Mouse (Mus musculus): ENCODE data around the gene Vtcn1.

The Vtcn1 gene

DNA sequence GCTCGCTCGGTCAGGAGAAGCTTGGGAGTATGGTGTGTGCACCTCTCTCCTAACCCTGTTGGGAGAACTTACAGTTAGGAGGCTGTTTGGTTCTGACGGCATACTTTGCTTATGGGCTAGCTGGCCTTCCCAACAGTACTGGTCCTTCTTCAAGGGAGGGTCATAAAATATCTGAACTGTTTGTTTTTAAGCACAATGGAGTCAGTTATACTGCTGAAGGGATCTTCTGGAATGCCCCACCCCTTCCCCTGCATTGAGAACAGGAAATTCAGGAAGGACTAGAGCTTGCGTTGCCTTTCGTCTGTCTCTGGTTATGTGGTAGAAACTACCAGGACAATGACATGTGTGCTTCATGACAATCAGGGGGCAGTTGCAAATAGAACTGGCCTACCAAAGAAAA is 31.9 kb downstream of the Vtcn1 start:
- no peak for DNase-seq

DNA sequence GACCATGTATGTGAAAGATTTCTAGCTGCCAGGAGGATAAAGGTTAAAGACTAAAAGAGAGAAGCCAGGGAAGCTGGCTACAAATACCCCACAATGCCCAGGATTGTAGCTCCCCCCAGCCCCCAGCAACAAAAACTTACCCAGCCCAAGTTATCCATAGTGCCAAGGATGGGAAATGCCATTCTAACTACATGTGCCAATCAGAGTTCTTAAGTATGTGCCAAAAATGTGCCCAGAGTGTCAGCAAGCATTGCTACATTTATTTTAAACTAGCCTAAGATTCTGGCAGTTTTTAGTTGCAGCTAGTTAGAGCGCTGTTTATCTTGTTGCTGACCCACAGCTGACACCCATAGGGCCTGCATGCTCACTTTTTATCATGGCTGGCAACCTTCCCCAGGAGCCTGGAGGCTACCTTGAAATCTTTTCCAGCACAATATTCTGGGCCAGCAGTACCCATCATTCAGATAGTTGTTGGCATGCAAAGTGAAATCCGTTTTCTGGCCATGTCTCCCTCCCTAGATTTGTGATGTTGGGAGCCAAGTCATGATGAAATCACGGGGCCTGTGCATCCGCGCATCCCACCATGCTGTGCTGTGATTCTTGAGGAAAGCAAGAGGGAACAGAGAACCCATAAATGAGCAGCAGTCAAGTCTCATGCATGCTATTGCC is 33.2 kb downstream of the Vtcn1 start:
- no peak for DNase-seq

DNA sequence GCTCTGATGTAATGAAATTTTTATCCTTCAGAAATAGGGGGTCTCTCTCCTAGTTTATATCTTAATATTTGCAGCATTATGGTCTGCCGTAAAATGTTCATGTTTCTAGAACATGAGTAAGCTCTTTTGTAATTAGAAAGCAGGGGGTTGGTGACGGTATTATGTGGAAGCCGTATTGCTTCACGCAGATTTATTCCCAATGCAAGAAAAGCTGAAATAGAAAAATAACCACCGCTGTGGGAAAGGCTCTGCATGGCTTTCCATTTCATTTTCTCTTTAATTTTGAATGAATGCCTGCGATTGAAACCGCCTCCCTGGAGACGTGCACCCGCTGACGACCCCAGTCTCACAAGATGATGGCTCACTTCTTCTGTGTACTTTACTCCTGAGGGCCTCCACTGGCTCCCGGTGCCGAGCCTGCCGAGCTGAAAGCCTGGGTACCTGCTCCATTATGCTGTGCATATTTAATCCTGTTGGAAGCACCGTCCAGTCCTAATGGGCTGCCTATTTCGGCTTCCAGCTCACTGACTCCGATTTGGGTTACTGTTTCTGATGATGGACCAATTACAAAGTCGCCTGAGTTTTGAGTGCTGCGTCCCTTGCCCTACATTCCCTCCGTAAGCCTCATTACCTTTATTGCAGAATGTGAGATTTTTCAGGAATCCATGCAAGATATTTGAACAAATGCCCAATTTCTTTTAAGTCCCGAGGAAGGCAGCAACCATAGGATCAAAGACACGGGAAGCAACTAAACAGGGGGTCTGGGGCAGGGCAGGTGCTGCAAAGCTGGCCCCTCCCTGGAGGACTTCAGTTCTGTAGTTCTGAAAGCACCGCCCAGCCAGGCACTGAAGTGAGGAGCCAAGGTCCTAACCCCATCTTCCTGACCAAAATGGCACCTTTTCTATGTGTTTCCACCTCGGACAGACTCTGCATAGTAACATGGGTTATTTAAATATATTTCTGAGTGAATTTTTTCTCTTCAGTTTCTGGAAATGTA is 36.3 kb downstream of the Vtcn1 start:
- no peak for DNase-seq

DNA sequence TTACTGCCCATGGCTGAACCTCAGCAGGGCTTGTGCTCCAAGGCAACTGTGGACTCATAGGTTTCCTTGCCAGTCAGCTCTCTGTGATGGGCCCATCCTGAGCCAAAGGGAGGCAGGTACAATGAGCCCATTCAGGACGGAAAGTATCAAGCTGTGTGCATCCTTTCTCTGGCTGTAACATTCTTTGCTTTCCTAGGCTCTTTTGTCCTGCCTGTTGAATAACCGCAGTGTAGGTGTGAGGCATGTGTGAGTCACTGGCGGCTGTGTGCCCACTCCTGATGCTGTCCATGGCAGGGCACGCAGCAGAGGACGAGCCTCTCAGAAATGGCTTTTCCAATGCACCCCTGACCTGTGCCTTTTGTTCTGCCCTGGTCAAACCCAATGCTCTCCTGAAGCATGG is 41.7 kb downstream of the Vtcn1 start:
- DNase-seq = no peak

DNA sequence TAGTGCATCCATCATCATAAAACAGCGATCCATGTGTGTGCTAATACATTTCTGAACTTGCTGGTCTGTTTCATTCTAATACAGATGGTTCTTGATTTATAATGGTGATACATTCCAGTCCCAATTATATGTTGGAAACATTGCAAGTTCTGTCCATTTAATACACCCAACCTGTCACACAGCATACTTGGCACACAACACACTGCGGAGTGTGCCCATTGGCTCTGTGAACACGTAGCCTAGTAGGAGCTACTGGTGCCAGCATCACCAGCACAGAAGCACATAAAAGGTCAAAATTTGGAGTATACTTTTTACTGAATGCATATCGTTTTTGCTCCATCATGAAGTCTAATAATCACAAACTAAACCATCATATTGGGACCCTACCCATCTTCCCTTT is 51.8 kb downstream of the Vtcn1 start:
- no peak for DNase-seq

DNA sequence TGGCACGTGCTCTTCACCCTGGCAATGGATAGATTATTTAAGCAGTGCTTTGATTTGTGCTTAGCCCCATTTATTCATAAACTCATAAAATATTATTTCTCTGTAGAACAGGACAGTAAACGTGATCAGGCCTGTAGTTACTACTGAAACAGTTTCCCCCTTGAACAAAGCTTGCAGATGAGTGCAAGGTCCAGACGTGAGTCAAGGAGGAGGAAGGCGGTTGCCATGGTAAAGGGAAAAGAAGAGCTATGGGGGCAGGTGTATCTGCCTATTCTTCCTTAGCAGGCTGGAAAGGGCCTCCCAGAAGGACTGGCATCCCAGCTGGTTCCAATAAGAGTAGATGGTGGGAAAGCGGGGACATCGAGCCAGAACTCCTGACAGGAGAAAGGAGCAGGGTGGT is 56.1 kb downstream of the Vtcn1 start:
- DNase-seq = no peak

DNA sequence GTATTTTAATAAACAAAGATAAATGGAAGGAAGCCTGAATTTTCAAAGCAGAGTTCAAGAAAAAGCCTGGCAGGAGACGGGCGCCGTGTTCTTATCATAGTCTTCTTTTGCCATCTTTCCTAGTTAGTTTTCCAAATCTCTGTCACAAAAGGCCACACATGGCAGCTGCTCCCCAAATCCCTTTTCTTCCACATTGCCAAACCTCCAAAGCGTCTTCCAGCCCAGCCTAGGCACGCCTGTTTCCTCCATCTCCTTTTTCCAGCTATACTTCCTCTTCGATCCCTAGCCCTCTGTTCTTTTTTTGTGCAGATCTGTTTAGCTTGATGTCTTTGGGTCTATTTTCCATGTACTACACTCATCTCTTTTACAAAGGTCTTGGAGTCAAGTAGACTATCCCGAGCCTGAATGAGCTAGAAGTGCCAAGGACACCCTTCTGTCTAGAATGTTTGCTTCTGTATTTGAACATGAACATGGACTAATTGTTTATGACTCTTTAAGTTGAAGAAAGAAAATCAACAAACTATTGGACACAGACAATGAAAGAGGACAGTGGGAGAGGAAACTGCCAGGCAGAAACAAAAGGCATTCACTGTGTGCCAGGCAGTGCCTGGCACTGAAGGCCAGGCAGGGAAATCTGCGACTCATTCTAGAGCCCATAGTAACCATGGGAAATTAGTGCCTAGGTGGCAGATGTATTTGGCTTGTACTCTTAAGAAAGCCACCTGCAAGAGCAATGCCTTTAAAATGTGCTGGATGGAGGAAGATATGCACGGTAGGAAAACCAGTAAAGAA is 56.8 kb downstream of the Vtcn1 start:
- no peak for DNase-seq

DNA sequence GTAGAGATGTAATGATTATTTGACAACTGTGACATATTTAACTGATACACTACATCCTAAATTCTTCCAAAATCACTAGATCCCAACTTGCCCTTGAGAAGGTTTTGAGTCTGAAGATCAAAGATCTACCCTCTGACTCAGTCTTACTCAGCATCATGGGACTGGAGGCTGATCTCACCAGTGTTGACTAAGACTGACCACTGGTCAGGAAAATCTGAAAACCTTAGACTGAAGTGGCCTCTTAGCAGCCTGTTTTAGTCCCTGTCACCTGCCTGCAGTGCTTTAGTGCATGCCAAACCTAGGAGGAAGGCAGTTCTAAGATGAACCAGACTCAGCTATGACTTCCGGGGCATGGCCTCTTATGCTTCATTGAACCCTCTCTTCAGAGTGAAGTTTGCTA is 64.0 kb downstream of the Vtcn1 start:
- no peak for DNase-seq

DNA sequence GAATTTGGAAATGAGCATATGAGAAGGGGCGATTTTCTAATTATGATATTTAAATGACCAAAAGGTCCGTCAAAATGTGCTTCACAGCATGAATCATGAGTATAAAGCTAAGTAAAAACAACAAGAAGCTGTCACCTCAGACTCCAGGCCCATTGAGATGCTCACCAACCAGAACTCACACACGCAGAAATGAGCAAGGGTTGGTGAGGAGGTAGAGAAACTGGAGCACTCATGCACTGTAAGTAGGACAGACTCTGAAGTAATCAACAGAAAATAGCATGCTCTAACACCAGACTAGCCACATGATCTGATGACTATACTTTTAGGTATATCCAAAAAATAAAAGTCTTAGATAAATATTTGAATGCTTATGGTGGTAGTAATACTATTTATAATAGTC is 65.1 kb downstream of the Vtcn1 start:
- DNase-seq = no peak

DNA sequence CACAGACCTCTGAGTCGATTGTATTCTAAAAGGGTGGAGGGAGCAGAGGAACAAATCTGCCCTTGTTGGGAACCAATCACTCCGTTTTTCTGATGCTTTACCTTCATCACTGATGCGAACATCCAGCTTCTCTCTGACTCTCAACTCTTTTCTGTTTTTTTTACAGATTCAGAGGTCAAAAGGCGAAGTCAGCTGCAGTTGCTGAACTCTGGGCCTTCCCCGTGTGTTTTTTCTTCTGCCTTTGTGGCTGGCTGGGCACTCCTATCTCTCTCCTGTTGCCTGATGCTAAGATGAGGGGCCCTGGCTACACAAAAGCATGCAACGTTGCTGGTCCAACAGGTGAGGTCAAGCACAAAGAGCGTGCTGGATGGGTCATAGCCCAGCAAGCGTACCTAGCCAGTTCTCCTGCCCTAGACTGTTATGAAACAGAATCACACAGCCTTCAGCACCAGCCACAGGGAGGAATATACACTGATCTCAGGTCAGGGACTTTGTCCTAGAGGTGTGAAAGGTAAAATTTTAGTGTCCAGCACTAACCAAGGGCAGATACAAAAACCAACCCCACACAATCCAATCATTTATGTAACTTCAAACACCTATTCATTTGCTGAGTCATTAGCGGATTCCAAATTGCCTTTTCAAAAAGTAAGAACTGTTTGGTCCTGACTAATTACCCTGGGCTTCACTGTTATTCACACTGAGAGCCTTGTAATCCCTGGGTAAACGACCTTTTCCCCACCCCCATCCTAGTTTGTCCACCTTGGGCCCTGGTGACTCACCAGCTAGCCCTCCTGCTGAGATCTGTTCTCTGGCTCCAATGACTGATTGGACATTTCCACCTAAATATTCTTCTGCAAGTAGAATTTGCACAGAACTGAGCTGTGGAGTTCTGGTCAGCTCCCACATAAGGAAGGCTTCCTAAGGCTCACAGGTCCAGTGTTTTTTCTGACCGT is 67.4 kb downstream of the Vtcn1 start:
- DNase-seq = no peak

DNA sequence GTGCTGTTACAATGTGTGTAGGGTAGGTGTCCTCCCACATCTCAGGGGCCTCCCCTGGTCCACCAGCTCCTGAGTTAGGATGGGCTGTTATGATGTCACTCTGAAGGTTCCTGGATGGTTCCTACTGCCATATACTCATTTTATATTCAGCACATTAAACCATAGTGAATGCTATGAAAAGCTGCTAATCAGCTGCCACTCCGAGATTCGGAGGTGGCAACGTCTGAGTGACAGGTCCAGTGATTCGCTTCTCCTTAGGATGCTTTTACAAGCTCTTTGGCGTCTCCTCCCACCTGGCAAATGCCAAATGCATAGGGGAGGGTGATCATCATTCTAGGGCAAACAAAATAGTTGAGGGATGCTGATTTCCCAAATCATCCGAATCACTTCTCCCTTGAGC is 70.2 kb downstream of the Vtcn1 start:
- DNase-seq = no peak

DNA sequence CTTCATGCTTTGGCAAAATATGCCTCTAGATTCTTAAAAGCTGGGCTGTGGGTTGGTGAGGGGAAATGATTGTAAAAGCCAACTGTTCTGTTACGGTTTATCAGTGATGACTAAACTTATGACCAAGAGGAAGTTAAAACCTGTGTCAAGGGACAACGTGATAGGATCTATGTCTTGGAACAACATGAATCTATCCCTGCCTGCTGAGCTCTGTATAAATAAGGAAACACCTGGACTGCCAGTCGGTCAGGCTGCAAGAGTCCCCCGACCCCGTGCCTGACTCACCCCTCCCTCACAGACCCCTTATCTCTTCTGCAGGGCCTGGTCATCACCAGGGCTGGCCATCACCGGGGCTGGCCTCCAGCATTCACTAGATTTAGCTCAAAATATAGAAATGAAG is 80.9 kb downstream of the Vtcn1 start:
- DNase-seq = no peak

DNA sequence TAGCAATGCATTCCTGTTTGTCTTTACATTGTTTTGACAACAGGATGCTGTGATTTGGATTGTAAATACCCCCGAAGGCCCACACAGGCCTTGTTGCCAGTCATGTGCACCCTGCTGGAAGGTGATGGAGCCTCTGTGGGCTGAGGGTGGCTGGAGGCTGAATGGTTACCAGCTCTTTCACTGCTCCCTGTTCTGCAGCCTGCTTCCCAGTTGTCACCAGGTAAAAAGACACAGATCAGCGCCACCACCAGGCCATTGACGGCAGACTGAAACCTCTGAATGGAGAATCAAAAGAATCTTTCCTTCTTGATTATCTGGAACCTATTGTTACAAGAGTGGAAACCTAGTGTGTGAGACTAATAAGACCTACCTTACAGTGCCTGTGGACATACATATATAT is 81.7 kb downstream of the Vtcn1 start:
- no peak for DNase-seq

DNA sequence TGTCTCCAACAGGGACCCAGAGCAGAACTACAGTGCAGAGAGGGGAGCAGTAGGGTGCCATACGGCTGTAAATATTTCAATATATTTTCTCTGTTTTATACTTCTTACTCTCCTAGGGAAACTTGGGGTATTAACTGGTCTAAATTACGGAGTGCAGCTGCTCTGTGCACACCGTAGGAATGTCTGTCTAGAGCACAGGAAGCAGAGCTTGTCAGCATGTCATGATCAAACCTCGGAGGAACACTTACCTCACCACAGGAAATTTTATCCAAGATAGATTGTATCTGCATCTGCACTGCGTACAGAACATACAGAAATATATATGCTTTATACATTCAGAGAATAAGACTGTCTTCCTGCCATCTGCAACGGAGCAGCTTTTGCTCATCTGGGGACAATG is 83.3 kb downstream of the Vtcn1 start:
- DNase-seq = no peak

DNA sequence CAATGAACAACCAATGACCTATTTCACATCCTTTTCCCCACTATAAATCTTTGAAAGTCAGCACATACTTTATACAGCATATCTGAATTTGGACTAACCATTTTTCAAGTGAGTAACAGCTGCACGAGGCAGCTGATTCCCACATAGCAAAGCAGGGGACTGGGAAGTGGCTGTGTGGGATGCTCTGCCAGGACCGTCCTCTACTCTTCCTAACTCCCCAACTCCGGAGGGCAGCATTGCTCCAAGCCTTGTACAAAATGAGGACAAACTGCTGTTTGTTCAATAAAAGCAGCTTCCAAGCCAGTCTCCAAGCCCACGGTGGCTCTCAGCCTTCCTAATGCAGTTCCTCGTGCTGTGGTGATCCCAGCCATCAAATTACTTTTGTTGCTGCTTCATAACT is 85.4 kb downstream of the Vtcn1 start:
- DNase-seq = no peak

DNA sequence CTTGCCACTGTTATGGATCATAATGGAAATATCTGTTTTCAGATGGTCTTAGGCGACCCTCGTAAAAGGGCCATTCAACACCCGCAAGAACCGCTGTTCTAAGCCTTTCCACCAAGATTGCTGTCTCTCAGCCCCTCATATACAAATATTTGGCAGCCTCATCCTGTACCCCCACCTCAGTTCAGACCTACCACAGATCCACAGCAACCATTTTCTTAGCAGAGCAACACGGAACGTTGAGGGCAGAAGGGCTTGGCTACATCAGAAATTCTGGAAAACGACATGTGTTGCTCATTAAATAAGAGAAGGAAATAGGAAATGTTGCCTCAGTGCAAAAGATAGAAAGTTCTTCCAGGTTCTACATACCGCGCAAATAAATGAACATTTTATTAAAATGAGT is 85.8 kb downstream of the Vtcn1 start:
- no peak for DNase-seq

DNA sequence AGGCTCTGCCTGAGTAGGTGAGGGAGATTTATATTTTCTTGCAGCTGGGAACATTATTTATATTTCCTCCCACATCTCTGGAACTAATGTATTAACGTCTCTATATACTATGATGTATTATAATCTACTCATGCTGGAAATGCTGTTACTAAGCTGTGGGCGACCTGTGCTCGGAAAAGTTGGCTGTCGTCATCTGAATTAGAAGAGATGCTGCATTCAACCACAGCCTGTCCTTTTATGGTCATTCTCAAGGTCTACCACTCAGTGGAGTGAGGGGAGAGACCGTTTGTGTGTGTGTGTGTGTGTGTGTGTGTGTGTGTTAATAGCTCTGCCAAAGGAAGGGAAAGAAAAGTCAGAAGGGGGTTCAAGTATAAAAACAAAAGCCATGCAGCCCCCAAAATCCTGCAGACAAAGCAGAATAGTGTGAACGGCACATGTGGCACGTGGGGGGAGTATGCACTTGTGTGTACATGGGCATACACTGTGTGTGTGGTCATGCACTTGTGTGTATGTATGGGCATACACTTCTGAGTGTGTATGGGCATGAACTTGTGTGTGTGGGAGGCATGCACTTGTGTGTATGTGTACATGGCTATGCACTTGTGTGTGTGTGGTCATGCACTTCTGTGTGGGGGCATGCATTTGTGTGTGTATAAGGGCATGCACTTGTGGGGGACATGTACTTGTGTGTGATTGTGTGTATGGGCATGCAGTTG is 86.4 kb downstream of the Vtcn1 start:
- DNase-seq = no peak

DNA sequence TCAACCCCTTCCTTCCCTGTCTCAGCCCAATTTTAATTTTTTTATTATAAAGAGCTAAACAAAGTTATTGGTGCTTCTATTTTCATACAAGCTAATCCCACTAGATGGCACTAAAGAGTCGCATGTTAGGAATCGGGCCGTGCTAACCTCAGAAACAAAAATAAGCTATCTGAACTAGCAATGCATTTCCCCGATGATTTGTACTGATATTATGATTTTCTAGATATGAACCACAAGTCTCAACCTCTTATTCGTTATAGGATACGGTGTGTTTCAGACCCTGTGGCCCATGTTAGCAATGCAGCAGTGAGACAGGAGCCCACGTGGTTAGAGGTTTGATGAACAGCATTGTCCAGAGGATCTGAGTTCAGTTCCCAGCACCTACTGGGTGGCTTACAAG is 91.6 kb downstream of the Vtcn1 start:
- no peak for DNase-seq

DNA sequence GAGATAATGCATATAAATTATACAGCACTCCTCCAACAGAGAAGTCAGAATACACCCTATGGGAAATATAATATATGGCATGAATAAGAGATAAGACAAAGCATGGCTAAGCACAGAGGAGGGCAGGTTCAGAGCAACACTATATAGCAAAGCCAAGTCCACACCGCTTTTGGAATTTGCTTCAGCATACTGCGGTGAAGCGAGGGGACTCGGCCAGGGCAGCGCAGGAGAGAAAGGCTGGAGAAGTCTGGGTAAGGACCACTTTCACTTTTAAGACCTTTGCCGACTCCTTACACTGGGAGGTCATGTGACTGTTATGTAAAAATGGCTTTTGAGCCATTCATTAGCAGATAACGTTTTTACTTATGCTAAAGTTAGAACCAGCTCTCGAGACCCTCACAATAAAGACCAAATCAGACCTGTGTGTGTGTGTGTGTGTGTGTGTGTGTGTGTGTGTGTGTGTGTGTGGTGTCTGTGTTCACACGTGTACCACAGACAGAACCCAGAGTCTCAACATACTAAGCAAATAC is 95.4 kb downstream of the Vtcn1 start:
- no peak for DNase-seq

DNA sequence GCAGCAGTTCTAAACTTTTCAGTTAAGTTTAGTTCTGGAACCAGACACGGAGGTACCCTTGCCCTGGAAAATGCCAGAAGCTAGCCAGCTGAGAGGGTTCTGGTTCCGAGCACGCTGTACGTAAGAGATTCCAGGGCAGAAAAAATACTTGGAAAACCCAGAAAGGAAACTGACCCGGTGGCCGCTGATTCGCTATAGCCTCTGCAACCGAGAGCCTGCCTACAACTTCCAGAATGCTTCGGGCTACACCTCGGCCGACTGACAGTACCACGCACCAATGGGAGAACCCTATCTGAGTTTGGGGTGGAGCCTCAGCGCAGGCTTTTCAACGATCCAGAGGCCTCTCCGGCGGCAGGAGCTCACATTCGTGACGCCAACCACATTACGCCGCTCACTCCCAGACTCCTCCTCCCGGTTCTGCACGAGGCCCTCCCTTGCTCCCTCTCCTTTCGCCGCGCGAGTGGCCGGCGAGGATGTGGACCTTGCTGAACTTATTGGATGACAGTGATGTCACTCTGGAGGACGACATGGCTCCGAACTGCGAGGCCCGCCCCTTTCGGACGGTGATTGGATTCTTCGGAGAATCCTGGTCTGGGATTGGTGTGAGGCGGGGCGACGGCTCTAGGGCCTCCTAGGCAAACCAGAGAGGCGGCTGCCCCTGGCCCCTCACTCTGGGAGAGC is 96.7 kb downstream of the Vtcn1 start, which contains the start of gene Trim45:
Gene Trim45, plus strand, starts transcription at position 378 of the 681 bp plus-strand sequence.
- peak; percentile 93 for DNase-seq
